Mouse (Mus musculus) MEL (cell line): ENCODE measurements around the gene Rrp7a. TPM values are rescaled to one million over a fixed set of nuclear protein-coding genes. Genes with fewer than 3 reads are reported as not detected.

ENCODE experiments used
- DNase-seq: peaks from one replicate; pipeline ENCODE4 v3.0.0; 2011; ENCODE audit warnings: low read depth, low spot score
- H3K27ac ChIP-seq: 2 replicates; pipeline ENCODE4 v1.5.1; 2012; ENCODE audit warnings: low read depth, mild to moderate bottlenecking, control low read depth, low read length, moderate library complexity; ENCODE audit not compliant: control insufficient read depth
- H3K27me3 ChIP-seq, 2 experiments: fragments of 150-350 bp in 1 of 2; sonication (generic) in 1 of 2; 2 replicates each; pipeline ENCODE4 v1.6.1; 2012; ENCODE audit warnings: low read length in 2 of 2, mild to moderate bottlenecking in 2 of 2, improper control_type of control experiment in 1 of 2, moderate library complexity in 1 of 2; ENCODE audit not compliant: insufficient read depth in 2 of 2, control insufficient read depth in 1 of 2
- H3K36me3 ChIP-seq, 2 experiments: 2 replicates each; pipeline ENCODE4 v1.6.1; 2012 to 2014; ENCODE audit warnings: low read length in 2 of 2, improper control_type of control experiment in 1 of 2, inconsistent platforms in 1 of 2, mild to moderate bottlenecking in 1 of 2; ENCODE audit not compliant: insufficient read depth in 2 of 2, control insufficient read depth in 1 of 2
- H3K4me1 ChIP-seq, 2 experiments: fragments of 150-350 bp in 1 of 2; sonication (generic) in 1 of 2; 2 replicates each; pipeline ENCODE4 v1.6.1; 2012; ENCODE audit warnings: low read length in 2 of 2, improper control_type of control experiment in 1 of 2, mild to moderate bottlenecking in 1 of 2; ENCODE audit not compliant: insufficient read depth in 2 of 2, control insufficient read depth in 1 of 2
- H3K4me3 ChIP-seq, 2 experiments: fragments of 150-350 bp in 1 of 2; sonication (generic) in 1 of 2; 2 replicates each; pipeline ENCODE4 v1.5.1; 2012; ENCODE audit warnings: low read depth in 2 of 2, low read length in 2 of 2, mild to moderate bottlenecking in 2 of 2, moderate library complexity in 2 of 2, control low read depth in 1 of 2, improper control_type of control experiment in 1 of 2; ENCODE audit not compliant: control insufficient read depth in 1 of 2, insufficient read depth in 1 of 2
- H3K79me2 ChIP-seq: 2 replicates; pipeline ENCODE4 v1.6.1; 2012; ENCODE audit warnings: mild to moderate bottlenecking, low read length, moderate library complexity; ENCODE audit not compliant: control insufficient read depth, poor library complexity, insufficient read depth
- H3K9ac ChIP-seq: 2 replicates; pipeline ENCODE4 v1.6.1; 2012; ENCODE audit warnings: low read depth, mild to moderate bottlenecking, control low read depth, low read length, moderate library complexity; ENCODE audit not compliant: control insufficient read depth, poor library complexity, severe bottlenecking
- H3K9me3 ChIP-seq: fragments of 150-350 bp; sonication (generic); replicated peaks from 2 replicates; pipeline ENCODE4 v1.6.1; 2012; ENCODE audit warnings: mild to moderate bottlenecking, low read length, improper control_type of control experiment, moderate library complexity; ENCODE audit not compliant: insufficient read depth
- BHLHE40 ChIP-seq: IDR thresholded peaks from 2 replicates; pipeline ENCODE4 v1.6.1; 2012; ENCODE audit warnings: low read depth, mild to moderate bottlenecking, inconsistent platforms, low read length, improper control_type of control experiment, borderline replicate concordance
- CHD1 ChIP-seq: IDR thresholded peaks from 2 replicates; pipeline ENCODE4 v1.6.1; 2012; ENCODE audit warnings: low read depth, mild to moderate bottlenecking, inconsistent platforms, low read length, improper control_type of control experiment
- CTCF ChIP-seq, 3 experiments: IDR thresholded peaks in 2 of 3; conservative IDR thresholded peaks in 1 of 3; 2 replicates each; pipeline ENCODE4 v1.5.1; 2011 to 2012; ENCODE audit warnings: low read length in 3 of 3, low read depth in 2 of 3, mild to moderate bottlenecking in 2 of 3, improper control_type of control experiment in 1 of 3, inconsistent platforms in 1 of 3, mixed read lengths in 1 of 3, moderate library complexity in 1 of 3; ENCODE audit not compliant: control insufficient read depth in 1 of 3, insufficient read depth in 1 of 3, poor library complexity in 1 of 3, severe bottlenecking in 1 of 3
- E2F4 ChIP-seq: IDR thresholded peaks from 2 replicates; pipeline ENCODE4 v1.6.1; 2011; ENCODE audit warnings: low read depth, low read length, improper control_type of control experiment, borderline replicate concordance
- ETS1 ChIP-seq: IDR thresholded peaks from 2 replicates; pipeline ENCODE4 v1.6.1; 2012; ENCODE audit warnings: low read depth, mild to moderate bottlenecking, inconsistent platforms, low read length, improper control_type of control experiment, moderate library complexity
- GABPA ChIP-seq: IDR thresholded peaks from 2 replicates; pipeline ENCODE4 v1.6.1; 2012; ENCODE audit warnings: low read depth, mild to moderate bottlenecking, inconsistent platforms, low read length, improper control_type of control experiment, moderate library complexity
- GATA1 ChIP-seq: IDR thresholded peaks from 2 replicates; pipeline ENCODE4 v1.6.1; 2011; ENCODE audit warnings: low read depth, low read length, improper control_type of control experiment
- HCFC1 ChIP-seq: IDR thresholded peaks from 2 replicates; pipeline ENCODE4 v1.6.1; 2012; ENCODE audit warnings: low read depth, mild to moderate bottlenecking, inconsistent platforms, low read length, improper control_type of control experiment, moderate library complexity
- JUND ChIP-seq: IDR thresholded peaks from 2 replicates; pipeline ENCODE4 v1.6.1; 2011; ENCODE audit warnings: low read depth, mild to moderate bottlenecking, improper control_type of control experiment, low read length
- KAT2A ChIP-seq: conservative IDR thresholded peaks from 2 replicates; pipeline ENCODE4 v1.6.1; 2012; ENCODE audit warnings: low read depth, low read length, improper control_type of control experiment, inconsistent platforms
- MAFK ChIP-seq: IDR thresholded peaks from 2 replicates; pipeline ENCODE4 v1.6.1; 2011; ENCODE audit warnings: low read depth, mild to moderate bottlenecking, low read length, improper control_type of control experiment, borderline replicate concordance
- MEF2A ChIP-seq: IDR thresholded peaks from 2 replicates; pipeline ENCODE4 v1.6.1; 2014; ENCODE audit warnings: low read depth, mild to moderate bottlenecking, inconsistent platforms, low read length, improper control_type of control experiment; ENCODE audit not compliant: poor library complexity, insufficient replicate concordance, severe bottlenecking; ENCODE audit errors: extremely low read depth
- MYC ChIP-seq: IDR thresholded peaks from 2 replicates; pipeline ENCODE4 v1.6.1; 2011; ENCODE audit warnings: low read depth, mild to moderate bottlenecking, low read length, improper control_type of control experiment, moderate library complexity
- NELFE ChIP-seq: IDR thresholded peaks from 2 replicates; pipeline ENCODE4 v1.6.1; 2011; ENCODE audit warnings: low read depth, low read length, improper control_type of control experiment
- POLR2A ChIP-seq, 2 experiments: IDR thresholded peaks; 2 replicates each; pipeline ENCODE4 v1.6.1; 2011 to 2012; ENCODE audit warnings: low read length in 2 of 2, mild to moderate bottlenecking in 2 of 2, control low read depth in 1 of 2, improper control_type of control experiment in 1 of 2, low read depth in 1 of 2, moderate library complexity in 1 of 2; ENCODE audit not compliant: control insufficient read depth in 1 of 2, insufficient read depth in 1 of 2, poor library complexity in 1 of 2
- POLR2AphosphoS2 ChIP-seq: IDR thresholded peaks from 2 replicates; pipeline ENCODE4 v1.6.1; 2011; ENCODE audit warnings: low read length, improper control_type of control experiment
- POLR2AphosphoS5 ChIP-seq: IDR thresholded peaks from 2 replicates; pipeline ENCODE4 v1.6.1; 2012; ENCODE audit warnings: low read depth, borderline replicate concordance, mild to moderate bottlenecking, inconsistent platforms, low read length, moderate library complexity, mixed read lengths
- SIN3A ChIP-seq: IDR thresholded peaks from 2 replicates; pipeline ENCODE4 v1.6.1; 2012; ENCODE audit warnings: low read length, improper control_type of control experiment, inconsistent platforms
- TAL1 ChIP-seq: IDR thresholded peaks from 2 replicates; pipeline ENCODE4 v1.6.1; 2012; ENCODE audit warnings: mild to moderate bottlenecking, inconsistent platforms, low read length, moderate library complexity, mixed read lengths
- TBP ChIP-seq: IDR thresholded peaks from 2 replicates; pipeline ENCODE4 v1.8.0; 2011; ENCODE audit warnings: low read depth, low read length, improper control_type of control experiment
- UBTF ChIP-seq: IDR thresholded peaks from 2 replicates; pipeline ENCODE4 v1.6.1; 2012; ENCODE audit warnings: low read depth, mild to moderate bottlenecking, inconsistent platforms, low read length, improper control_type of control experiment, moderate library complexity, borderline replicate concordance; ENCODE audit not compliant: insufficient read depth
- USF2 ChIP-seq, 2 experiments: IDR thresholded peaks; 2 replicates each; pipeline ENCODE4 v1.6.1; 2011 to 2012; ENCODE audit warnings: improper control_type of control experiment in 2 of 2, low read length in 2 of 2, borderline replicate concordance in 1 of 2, inconsistent platforms in 1 of 2, low read depth in 1 of 2, mild to moderate bottlenecking in 1 of 2; ENCODE audit not compliant: insufficient read depth in 1 of 2
- ZC3H11A ChIP-seq: IDR thresholded peaks from 2 replicates; pipeline ENCODE4 v1.6.1; 2012; ENCODE audit warnings: low read depth, mild to moderate bottlenecking, inconsistent platforms, low read length, improper control_type of control experiment
- ZMIZ1 ChIP-seq: IDR thresholded peaks from 2 replicates; pipeline ENCODE4 v1.6.1; 2012; ENCODE audit warnings: low read depth, mild to moderate bottlenecking, inconsistent platforms, low read length, improper control_type of control experiment, moderate library complexity
- polyA plus RNA-seq, 2 experiments: library from polyadenylated mRNA; stranded (reverse) in 1 of 2; unstranded in 1 of 2; fragments of >175 nt in 1 of 2; fragments of >200 nt in 1 of 2; gene quantifications; 2 replicates each; pipeline versions ENCODE4 v1.2.1 to v1.2.4; 2012; ENCODE audit warnings: low replicate concordance in 2 of 2, low read depth in 1 of 2; ENCODE audit not compliant: insufficient read length in 2 of 2, insufficient read depth in 1 of 2, missing spikeins in 1 of 2
- total RNA-seq: library from RNA; depleted of rRNA; stranded (reverse); fragments of 300-350 nt; gene quantifications from 2 replicates; pipeline ENCODE4 v1.2.3, GENCODE M21; 2012

Rrp7a gene
- total and polyA plus RNA-seq, 3 experiments = 155 to 483 (median 283) TPM

DNA sequence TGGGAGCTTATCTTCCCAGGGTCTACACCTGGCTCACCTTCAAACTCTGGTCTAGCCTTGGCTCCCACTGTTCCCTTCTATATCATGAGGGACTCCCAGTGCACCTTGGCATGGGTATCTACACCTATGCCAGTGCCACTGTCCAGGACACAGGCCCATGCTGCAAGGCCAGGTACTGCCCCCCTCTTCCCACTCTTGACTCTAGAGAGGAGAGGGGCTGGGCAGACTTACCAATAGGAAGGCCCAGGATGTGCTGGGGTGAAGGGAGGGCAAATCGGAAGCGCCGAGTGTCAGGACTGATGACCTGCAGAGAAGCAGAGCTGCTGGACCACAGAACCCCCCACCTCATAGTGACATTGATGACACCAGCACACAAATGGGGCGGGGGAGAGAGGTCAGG, 39.4 kb upstream of the Rrp7a start:
- Histone ChIP-seq H3K27me3 (no peaks in the 10 kb centered on the region), H3K36me3 (0 out of 4 replicates have a peak, but pooled peaks cover 0 to 2% of the 10 kb centered on the region in 2 experiments), H3K4me3 (no peak overlapping the region), H3K27ac (no peak overlapping the region), H3K9ac (no peak overlapping the region), H3K9me3 (no peaks in the 10 kb centered on the region), H3K4me1 (peaks cover 0 to 7% of the 10 kb centered on the region in 2 experiments; a peak in 1 of 4 replicates), H3K79me2 (no peaks in the 10 kb centered on the region)
- no peak for TF ChIP-seq UBTF
- TF ChIP-seq SIN3A = no peak
- no peak for TF ChIP-seq POLR2AphosphoS2
- TF ChIP-seq CHD1 = no peak
- TF ChIP-seq ZMIZ1 = no peak
- TF ChIP-seq NELFE = no peak
- no peak for TF ChIP-seq MAFK
- no peak for DNase-seq

DNA sequence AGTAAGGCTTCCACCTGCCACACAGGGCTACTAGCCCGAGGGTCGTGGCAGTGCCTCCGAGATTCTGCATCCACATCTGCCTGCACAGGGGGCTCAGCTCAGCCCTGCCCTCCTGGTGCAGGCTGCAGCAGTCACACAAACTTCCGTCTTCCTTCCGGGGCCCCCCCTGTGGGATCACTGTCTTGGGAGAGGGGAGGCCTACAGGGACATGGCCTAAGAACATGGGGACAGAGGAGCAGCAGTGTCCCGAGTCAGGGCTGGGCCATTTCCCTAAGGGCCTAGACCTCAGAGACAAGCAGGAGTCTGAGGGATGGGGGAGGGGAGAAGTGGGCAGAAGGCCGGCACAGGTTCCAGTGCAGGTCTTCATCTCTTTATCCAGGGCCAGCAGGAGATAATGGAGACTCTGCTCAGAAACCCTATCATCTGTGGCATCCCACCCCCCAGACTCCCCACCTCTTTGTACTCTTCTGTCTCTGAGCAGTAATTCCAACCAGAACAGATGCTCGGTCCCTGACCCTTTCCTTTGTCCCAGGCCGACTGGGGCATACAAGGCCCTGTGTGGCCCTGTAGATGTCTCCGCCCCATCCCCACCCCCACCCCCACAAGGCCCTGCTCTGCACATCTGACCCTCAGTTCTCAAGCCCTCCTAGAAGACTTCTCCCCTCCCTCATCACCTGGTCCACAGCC, 38.6 kb upstream of the Rrp7a start:
- H3K36me3 ChIP-seq = 0 out of 4 replicates have a peak, but pooled peaks cover 0 to 2% of the 10 kb centered on the region in 2 experiments
- no peak overlapping the region for H3K4me3 ChIP-seq
- no peaks in the 10 kb centered on the region for H3K79me2 ChIP-seq
- H3K9ac ChIP-seq = no peak overlapping the region
- no peak overlapping the region for H3K27ac ChIP-seq
- no peak for DNase-seq
- peaks cover 0 to 7% of the 10 kb centered on the region in 2 experiments; a peak in 1 of 4 replicates for H3K4me1 ChIP-seq
- H3K9me3 ChIP-seq = no peaks in the 10 kb centered on the region
- TF ChIP-seq TAL1 (no peak), JUND (no peak), MEF2A (no peak), ETS1 (no peak), CTCF (IDR thresholded peaks at IDR 0.05 in 2 of 3, conservative IDR thresholded peaks at IDR 0.05 in 1 of 3; ENCODE audit: control insufficient read depth in 1 of 3, insufficient read depth in 1 of 3, low read depth in 2 of 3, low read length in 3 of 3, poor library complexity in 1 of 3, severe bottlenecking in 1 of 3) (no peak), NELFE (no peak), BHLHE40 (no peak), MYC (no peak), HCFC1 (no peak), ZMIZ1 (no peak), TBP (no peak), POLR2AphosphoS5 (no peak), GABPA (no peak), E2F4 (no peak), POLR2A (IDR thresholded peaks at IDR 0.05; ENCODE audit: control insufficient read depth in 1 of 2, insufficient read depth in 1 of 2, low read depth in 1 of 2, low read length in 2 of 2, poor library complexity in 1 of 2) (no peak), GATA1 (no peak), USF2 (IDR thresholded peaks at IDR 0.05; ENCODE audit: borderline replicate concordance in 1 of 2, insufficient read depth in 1 of 2, low read depth in 1 of 2, low read length in 2 of 2) (no peak), ZC3H11A (no peak), KAT2A (no peak)
- TF ChIP-seq, all 39 proteins: peak for 0
- H3K27me3 ChIP-seq = no peaks in the 10 kb centered on the region
